Mouse (Mus musculus) right cerebral cortex, adult 2 months (tissue): Measurements from ENCODE around the gene Cyp2ab1.
"Not testable (repeated sequence)": the region's sequence is repeated elsewhere in the genome, so short reads cannot be mapped to it uniquely, and the experiment has no call there.

Experiments used
- DNase-seq, 2 experiments: peaks; one replicate each; pipeline ENCODE4 v3.0.0; 2021 to 2022; ENCODE audit warnings: low spot score in 2 of 2

Gene Cyp2ab1

GRCm38 (mm10) chr16:20325286-20325685 is at the start of gene Cyp2ab1:
Cyp2ab1 (minus strand) TSS chr16:20325404.
- no peak for DNase-seq

GRCm38 (mm10) chr16:20371731-20372130 is 46.5 kb upstream of the Cyp2ab1 start:
- no peak for DNase-seq

GRCm38 (mm10) chr16:20368221-20368620 is 43.0 kb upstream of the Cyp2ab1 start:
- DNase-seq = no peak

GRCm38 (mm10) chr16:20362121-20362520 is 36.9 kb upstream of the Cyp2ab1 start:
- DNase-seq = no peak

- not testable (repeated sequence) for DNase-seq
Measured at GRCm38 (mm10) chr16:20361496-20361895, 36.3 kb upstream of the Cyp2ab1 start.

GRCm38 (mm10) chr16:20359643-20360295 is 34.6 kb upstream of the Cyp2ab1 start:
- DNase-seq = no peak

- DNase-seq = no peak
Measured at GRCm38 (mm10) chr16:20357837-20358236, 32.6 kb upstream of the Cyp2ab1 start.

- DNase-seq = no peak
Measured at GRCm38 (mm10) chr16:20354762-20355161, 29.6 kb upstream of the Cyp2ab1 start.

GRCm38 (mm10) chr16:20354011-20354410 is 28.8 kb upstream of the Cyp2ab1 start:
- DNase-seq = no peak

GRCm38 (mm10) chr16:20345464-20345863 is 20.3 kb upstream of the Cyp2ab1 start:
- DNase-seq = no peak

GRCm38 (mm10) chr16:20338616-20339015 is 13.4 kb upstream of the Cyp2ab1 start:
- DNase-seq = peak; percentile 73 to 79

GRCm38 (mm10) chr16:20334918-20335317 is 9.7 kb upstream of the Cyp2ab1 start:
- DNase-seq = no peak

- no peak for DNase-seq
Measured at GRCm38 (mm10) chr16:20328306-20328705, 3.1 kb upstream of the Cyp2ab1 start.

GRCm38 (mm10) chr16:20323907-20324306 is 1.3 kb downstream of the Cyp2ab1 start:
- no peak for DNase-seq

GRCm38 (mm10) chr16:20322274-20322673 is 2.9 kb downstream of the Cyp2ab1 start:
- no peak for DNase-seq

GRCm38 (mm10) chr16:20316770-20317169 is 8.4 kb downstream of the Cyp2ab1 start:
- DNase-seq = no peak

GRCm38 (mm10) chr16:20315266-20315665 is 9.9 kb downstream of the Cyp2ab1 start:
- DNase-seq = no peak

- no peak for DNase-seq
Measured at GRCm38 (mm10) chr16:20312272-20312671, 12.9 kb downstream of the Cyp2ab1 start.

GRCm38 (mm10) chr16:20301770-20302649 is 23.2 kb downstream of the Cyp2ab1 start, which contains the start of gene Parl:
Parl (minus strand) TSS chr16:20302387.
- DNase-seq = peak; percentile 77 to 86

- DNase-seq = no peak
Measured at GRCm38 (mm10) chr16:20300076-20300475, 25.1 kb downstream of the Cyp2ab1 start.

GRCm38 (mm10) chr16:20280238-20280637 is 45.0 kb downstream of the Cyp2ab1 start:
- no peak for DNase-seq

- DNase-seq = no peak
Measured at GRCm38 (mm10) chr16:20279395-20279794, 45.8 kb downstream of the Cyp2ab1 start.

- DNase-seq = no peak
Measured at GRCm38 (mm10) chr16:20272994-20273393, 52.2 kb downstream of the Cyp2ab1 start.
